Mouse (Mus musculus): ENCODE measurements around the gene Aplp2. TPM values are rescaled to one million over a fixed set of nuclear protein-coding genes. Genes with fewer than 3 reads are reported as not detected.

Aplp2 gene
- polyA plus RNA-seq, 1 experiment, result 427 TPM

GRCm38 (mm10) chr9:31235030-31235429, 23.4 kb upstream of the Aplp2 start:
- no peak for TF ChIP-seq POLR2A (IDR thresholded peaks at IDR 0.05; ENCODE audit: borderline replicate concordance, low read depth, low read length)
- TF ChIP-seq CTCF (IDR thresholded peaks at IDR 0.05; ENCODE audit: low read depth, low read length), result no peak
- no peak overlapping the region for H3K4me3 ChIP-seq (ENCODE audit: insufficient read depth, low read length)
- H3K27ac ChIP-seq (ENCODE audit: insufficient read depth, low read depth, low read length), result no peak overlapping the region
- H3K4me1 ChIP-seq (ENCODE audit: control insufficient read depth, insufficient read depth, low read length), result no peaks in the 10 kb centered on the region

GRCm38 (mm10) chr9:31226541-31226940, 14.9 kb upstream of the Aplp2 start:
- no peak overlapping the region for H3K27ac ChIP-seq (ENCODE audit: insufficient read depth, low read depth, low read length)
- no peak overlapping the region for H3K4me3 ChIP-seq (ENCODE audit: insufficient read depth, low read length)

GRCm38 (mm10) chr9:31225808-31226207, 14.2 kb upstream of the Aplp2 start:
- no peaks in the 10 kb centered on the region for H3K4me1 ChIP-seq (ENCODE audit: control insufficient read depth, insufficient read depth, low read length)
- TF ChIP-seq CTCF (IDR thresholded peaks at IDR 0.05; ENCODE audit: low read depth, low read length) (no peak), POLR2A (IDR thresholded peaks at IDR 0.05; ENCODE audit: borderline replicate concordance, low read depth, low read length) (no peak)
- H3K27ac ChIP-seq (ENCODE audit: insufficient read depth, low read depth, low read length), result no peak overlapping the region
- no peak overlapping the region for H3K4me3 ChIP-seq (ENCODE audit: insufficient read depth, low read length)

More at GRCm38 (mm10) chr9:31226541-31226940, 14.9 kb upstream of the Aplp2 start:
- no peaks in the 10 kb centered on the region for H3K4me1 ChIP-seq (ENCODE audit: control insufficient read depth, insufficient read depth, low read length)
- TF ChIP-seq CTCF (IDR thresholded peaks at IDR 0.05; ENCODE audit: low read depth, low read length) (no peak), POLR2A (IDR thresholded peaks at IDR 0.05; ENCODE audit: borderline replicate concordance, low read depth, low read length) (no peak)

- Histone ChIP-seq H3K27ac (ENCODE audit: insufficient read depth, low read depth, low read length) (no peak overlapping the region), H3K4me3 (ENCODE audit: insufficient read depth, low read length) (no peak overlapping the region), H3K4me1 (ENCODE audit: control insufficient read depth, insufficient read depth, low read length) (no peaks in the 10 kb centered on the region)
- TF ChIP-seq POLR2A (IDR thresholded peaks at IDR 0.05; ENCODE audit: borderline replicate concordance, low read depth, low read length), result no peak
- no peak for TF ChIP-seq CTCF (IDR thresholded peaks at IDR 0.05; ENCODE audit: low read depth, low read length)
Observed at GRCm38 (mm10) chr9:31223475-31223874, 11.9 kb upstream of the Aplp2 start.

- H3K27ac ChIP-seq (ENCODE audit: insufficient read depth, low read depth, low read length), result no peak overlapping the region
- no peak for TF ChIP-seq CTCF (IDR thresholded peaks at IDR 0.05; ENCODE audit: low read depth, low read length)
- TF ChIP-seq POLR2A (IDR thresholded peaks at IDR 0.05; ENCODE audit: borderline replicate concordance, low read depth, low read length), result no peak
- H3K4me1 ChIP-seq (ENCODE audit: control insufficient read depth, insufficient read depth, low read length), result peaks cover 12% of the 10 kb centered on the region
- no peak overlapping the region for H3K4me3 ChIP-seq (ENCODE audit: insufficient read depth, low read length)
Observed at GRCm38 (mm10) chr9:31221170-31221569, 9.6 kb upstream of the Aplp2 start.

GRCm38 (mm10) chr9:31217631-31218380, 6.2 kb upstream of the Aplp2 start:
- Histone ChIP-seq H3K4me1 (ENCODE audit: control insufficient read depth, insufficient read depth, low read length) (peaks cover 12% of the 10 kb centered on the region), H3K27ac (ENCODE audit: insufficient read depth, low read depth, low read length) (no peak overlapping the region), H3K4me3 (ENCODE audit: insufficient read depth, low read length) (no peak overlapping the region)
- TF ChIP-seq POLR2A (IDR thresholded peaks at IDR 0.05; ENCODE audit: borderline replicate concordance, low read depth, low read length), result no peak
- no peak for TF ChIP-seq CTCF (IDR thresholded peaks at IDR 0.05; ENCODE audit: low read depth, low read length)

GRCm38 (mm10) chr9:31212500-31213008, 939 bp upstream of the Aplp2 start:
- peaks cover 19% of the 10 kb centered on the region for H3K4me1 ChIP-seq (ENCODE audit: control insufficient read depth, insufficient read depth, low read length)
- H3K27ac ChIP-seq (ENCODE audit: insufficient read depth, low read depth, low read length), result no peak overlapping the region
- peak overlapping the region; percentile 78 for H3K4me3 ChIP-seq (ENCODE audit: insufficient read depth, low read length)
- TF ChIP-seq CTCF (IDR thresholded peaks at IDR 0.05; ENCODE audit: low read depth, low read length) (no peak), POLR2A (IDR thresholded peaks at IDR 0.05; ENCODE audit: borderline replicate concordance, low read depth, low read length) (no peak)

- Histone ChIP-seq H3K4me1 (ENCODE audit: control insufficient read depth, insufficient read depth, low read length) (peaks cover 16% of the 10 kb centered on the region), H3K27ac (ENCODE audit: insufficient read depth, low read depth, low read length) (peak overlapping the region; percentile 46), H3K4me3 (ENCODE audit: insufficient read depth, low read length) (peak overlapping the region; percentile 99)
- no peak for TF ChIP-seq CTCF (IDR thresholded peaks at IDR 0.05; ENCODE audit: low read depth, low read length)
- no peak for TF ChIP-seq POLR2A (IDR thresholded peaks at IDR 0.05; ENCODE audit: borderline replicate concordance, low read depth, low read length)
Observed at GRCm38 (mm10) chr9:31210749-31211689, 596 bp downstream of the Aplp2 start.

GRCm38 (mm10) chr9:31210163-31210562, 1.5 kb downstream of the Aplp2 start:
- peak overlapping the region; percentile 99 for H3K4me3 ChIP-seq (ENCODE audit: insufficient read depth, low read length)
- peaks cover 21% of the 10 kb centered on the region for H3K4me1 ChIP-seq (ENCODE audit: control insufficient read depth, insufficient read depth, low read length)
- TF ChIP-seq POLR2A (IDR thresholded peaks at IDR 0.05; ENCODE audit: borderline replicate concordance, low read depth, low read length) (no peak), CTCF (IDR thresholded peaks at IDR 0.05; ENCODE audit: low read depth, low read length) (no peak)
- no peak overlapping the region for H3K27ac ChIP-seq (ENCODE audit: insufficient read depth, low read depth, low read length)
